Mouse (Mus musculus): ENCODE results near the gene Bag1.

Gene Bag1

GRCm38 (mm10) chr4:40948160-40948708, at the start of gene Bag1, which contains the start of gene Chmp5:
TSS of gene Bag1 (minus strand) at chr4:40948294.
TSS of gene Chmp5 (plus strand) at chr4:40948407.
- DNase-seq, result peak; percentile 97

GRCm38 (mm10) chr4:40996302-40996701, 48.2 kb upstream of the Bag1 start:
- no peak for DNase-seq

- no peak for DNase-seq
Observed at GRCm38 (mm10) chr4:40989633-40990032, 41.5 kb upstream of the Bag1 start.

- DNase-seq, result no peak
Observed at GRCm38 (mm10) chr4:40983686-40984085, 35.6 kb upstream of the Bag1 start.

- DNase-seq, result no peak
Observed at GRCm38 (mm10) chr4:40982486-40982885, 34.4 kb upstream of the Bag1 start.

GRCm38 (mm10) chr4:40979430-40979829, 31.3 kb upstream of the Bag1 start:
- no peak for DNase-seq

- no peak for DNase-seq
Observed at GRCm38 (mm10) chr4:40976651-40977050, 28.6 kb upstream of the Bag1 start.

GRCm38 (mm10) chr4:40975678-40976077, 27.6 kb upstream of the Bag1 start:
- no peak for DNase-seq

- no peak for DNase-seq
Observed at GRCm38 (mm10) chr4:40974011-40974410, 25.9 kb upstream of the Bag1 start.

- DNase-seq, result peak; percentile 50
Observed at GRCm38 (mm10) chr4:40971744-40972143, 23.6 kb upstream of the Bag1 start.

GRCm38 (mm10) chr4:40970842-40971701, 23.0 kb upstream of the Bag1 start, which contains the start of gene Nfx1:
TSS of gene Nfx1 (plus strand) at chr4:40970906.
- peak; percentile 93 for DNase-seq

- DNase-seq, result no peak
Observed at GRCm38 (mm10) chr4:40970592-40970841, 22.4 kb upstream of the Bag1 start.

- no peak for DNase-seq
Observed at GRCm38 (mm10) chr4:40969781-40970591, 21.9 kb upstream of the Bag1 start.

GRCm38 (mm10) chr4:40969161-40969560, 21.1 kb upstream of the Bag1 start:
- DNase-seq, result no peak

GRCm38 (mm10) chr4:40963536-40963935, 15.4 kb upstream of the Bag1 start:
- no peak for DNase-seq

- DNase-seq, result no peak
Observed at GRCm38 (mm10) chr4:40955942-40956341, 7.8 kb upstream of the Bag1 start.

GRCm38 (mm10) chr4:40953521-40953920, 5.4 kb upstream of the Bag1 start:
- no peak for DNase-seq

- no peak for DNase-seq
Observed at GRCm38 (mm10) chr4:40947565-40948159, 432 bp downstream of the Bag1 start.

- DNase-seq, result no peak
Observed at GRCm38 (mm10) chr4:40946516-40947121, 1.5 kb downstream of the Bag1 start.

- no peak for DNase-seq
Observed at GRCm38 (mm10) chr4:40943651-40944050, 4.4 kb downstream of the Bag1 start.

GRCm38 (mm10) chr4:40938793-40939192, 9.3 kb downstream of the Bag1 start:
- no peak for DNase-seq

- DNase-seq, result peak; percentile 56
Observed at GRCm38 (mm10) chr4:40936175-40936839, 11.8 kb downstream of the Bag1 start.

All from right cerebral cortex, postnatal 4 days (tissue).